Mouse (Mus musculus): ENCODE measurements around the gene Gm5460. TPM values are rescaled to one million over a fixed set of nuclear protein-coding genes. Genes with fewer than 3 reads are reported as not detected.

Gm5460 gene
- polyA plus RNA-seq, 1 experiment from 2014 or later: not detected

DNA sequence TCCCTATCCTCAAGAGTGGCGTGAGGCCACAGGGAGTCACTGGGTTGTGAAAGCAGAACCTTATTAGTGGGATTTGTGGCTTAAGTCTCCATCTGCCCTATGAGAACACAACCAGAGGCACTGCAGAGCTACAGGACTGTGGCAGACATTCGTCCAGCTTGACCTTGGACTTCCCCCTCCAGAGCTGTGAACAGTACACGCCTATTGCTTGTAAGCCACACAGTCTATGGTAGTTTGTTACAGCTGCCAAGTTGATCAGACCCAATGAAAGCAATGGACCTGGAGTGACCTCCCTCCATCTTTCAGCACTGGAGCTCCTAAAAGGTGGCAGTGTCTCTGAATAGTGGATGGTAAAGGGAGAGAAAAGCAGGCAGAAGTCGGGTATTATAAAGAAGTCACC is 61.7 kb downstream of the Gm5460 start:
- 64% methylated on average over 4 of the region's 4 CpGs for WGBS
- Histone ChIP-seq H3K9ac (no peak overlapping the region), H3K36me3 (no peaks in the 10 kb centered on the region), H3K9me3 (no peaks in the 10 kb centered on the region), H3K4me3 (no peak overlapping the region), H3K4me1 (no peaks in the 10 kb centered on the region), H3K27me3 (0 out of 2 replicates have a peak, but pooled peaks cover 4% of the 10 kb centered on the region), H3K27ac (no peak overlapping the region), H3K4me2 (replicated peaks) (no peak overlapping the region)
- no peak for ATAC-seq (ENCODE audit: insufficient number of reproducible peaks, insufficient read depth, low FRiP score, low TSS enrichment)

DNA sequence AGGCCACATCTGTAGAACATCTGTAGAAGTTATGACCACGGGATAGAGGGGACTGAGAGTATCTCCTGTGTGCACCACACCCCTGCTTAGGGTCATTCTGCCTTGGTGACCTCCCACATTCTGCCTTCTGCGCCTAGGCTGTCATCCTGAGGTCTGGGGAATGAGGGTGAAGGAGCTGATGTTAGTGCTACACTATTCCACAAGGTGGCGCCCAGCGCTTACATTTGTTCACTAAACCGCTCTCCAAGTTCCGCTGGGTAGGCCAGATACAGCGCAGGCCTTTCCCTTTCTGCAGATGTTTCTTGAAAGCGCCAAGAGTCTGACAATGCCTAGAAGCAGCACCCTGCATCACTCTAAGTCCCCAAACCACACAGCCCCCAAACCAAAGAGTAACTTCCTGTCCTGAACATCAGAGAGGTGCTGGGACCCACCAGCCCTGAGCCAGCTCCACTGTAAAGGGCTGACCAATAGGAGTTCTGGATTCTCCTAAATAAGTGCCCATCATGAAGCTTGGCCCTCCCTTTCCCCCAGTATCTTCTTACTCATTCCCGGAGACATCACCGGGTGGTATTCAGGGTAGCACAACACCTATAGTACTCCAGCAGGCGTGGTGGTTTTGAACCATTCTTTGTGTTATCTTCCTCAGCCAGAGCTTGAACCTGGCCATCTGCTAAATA is 63.9 kb downstream of the Gm5460 start:
- ATAC-seq (ENCODE audit: insufficient number of reproducible peaks, insufficient read depth, low FRiP score, low TSS enrichment): peak; percentile 45; the same call in 1 of the 2 replicates
- Histone ChIP-seq H3K4me1 (no peaks in the 10 kb centered on the region), H3K27ac (no peak overlapping the region), H3K4me2 (replicated peaks) (no peak overlapping the region), H3K9me3 (no peaks in the 10 kb centered on the region), H3K27me3 (0 out of 2 replicates have a peak, but pooled peaks cover 4% of the 10 kb centered on the region), H3K9ac (no peak overlapping the region), H3K36me3 (no peaks in the 10 kb centered on the region), H3K4me3 (no peak overlapping the region)
- 9% methylated on average over 11 of the region's 11 CpGs for WGBS

DNA sequence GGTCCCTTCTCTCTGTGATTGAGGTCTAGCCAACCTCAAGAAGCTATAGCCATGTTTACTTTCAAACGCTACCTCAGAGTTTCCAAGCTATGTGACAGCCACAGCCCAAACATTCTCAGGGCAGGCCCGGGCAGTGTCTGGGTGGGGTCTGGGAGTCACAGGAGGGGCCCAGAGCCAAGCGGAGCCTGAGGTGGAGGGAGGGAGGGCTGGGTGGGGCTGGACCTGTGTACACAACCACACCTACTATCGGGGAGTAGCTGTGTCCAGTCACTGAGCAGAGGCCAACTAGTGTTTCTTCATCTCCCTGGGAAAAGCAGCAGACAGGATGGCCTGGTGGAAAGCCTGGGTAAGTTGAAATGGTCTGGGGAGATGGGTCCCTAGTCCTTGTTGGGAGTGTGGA is 69.2 kb downstream of the Gm5460 start, which contains the start of gene Anxa8:
Gene Anxa8 (plus strand): TSS at position 251 of the 400 bp plus-strand sequence.
- Histone ChIP-seq H3K27ac (no peak within 1 kb of the TSS), H3K4me1 (no peaks in the 10 kb centered on the region), H3K9ac (no peak within 1 kb of the TSS), H3K9me3 (no peaks in the 10 kb centered on the region), H3K36me3 (no peaks in the 10 kb centered on the region), H3K4me3 (no peak within 1 kb of the TSS), H3K4me2 (replicated peaks) (no peak within 1 kb of the TSS), H3K27me3 (no peaks in the 10 kb centered on the region)
- 73% methylated on average over 4 of the region's 4 CpGs for WGBS
- no peak for ATAC-seq (ENCODE audit: insufficient number of reproducible peaks, insufficient read depth, low FRiP score, low TSS enrichment)

DNA sequence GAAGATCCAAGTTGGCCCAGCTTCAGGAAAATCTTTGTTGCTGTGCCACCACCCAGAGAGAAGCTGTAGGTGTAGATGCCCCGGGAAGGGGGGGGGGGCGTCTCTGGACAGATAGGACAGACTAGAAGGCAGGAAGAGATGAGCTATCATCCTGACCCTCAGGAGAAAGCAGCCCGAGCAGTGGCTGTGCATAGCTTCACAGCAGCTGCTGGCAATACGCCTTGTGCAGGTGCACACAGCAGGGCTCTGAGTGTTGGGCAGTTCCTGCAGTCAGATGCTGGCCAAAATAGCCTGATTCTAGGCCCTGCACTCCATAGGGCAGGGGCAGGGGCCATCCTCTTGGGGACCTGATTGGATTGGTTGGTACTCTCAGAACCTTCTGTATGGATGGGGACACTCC is 70.2 kb downstream of the Gm5460 start:
- no peaks in the 10 kb centered on the region for H3K36me3 ChIP-seq
- H3K27me3 ChIP-seq: no peaks in the 10 kb centered on the region
- no peak overlapping the region for H3K4me3 ChIP-seq
- no peaks in the 10 kb centered on the region for H3K4me1 ChIP-seq
- no peak overlapping the region for H3K9ac ChIP-seq
- H3K9me3 ChIP-seq: no peaks in the 10 kb centered on the region
- 75% methylated on average over 4 of the region's 4 CpGs for WGBS
- H3K4me2 ChIP-seq (replicated peaks): no peak overlapping the region
- no peak for ATAC-seq (ENCODE audit: insufficient number of reproducible peaks, insufficient read depth, low FRiP score, low TSS enrichment)
- H3K27ac ChIP-seq: no peak overlapping the region

DNA sequence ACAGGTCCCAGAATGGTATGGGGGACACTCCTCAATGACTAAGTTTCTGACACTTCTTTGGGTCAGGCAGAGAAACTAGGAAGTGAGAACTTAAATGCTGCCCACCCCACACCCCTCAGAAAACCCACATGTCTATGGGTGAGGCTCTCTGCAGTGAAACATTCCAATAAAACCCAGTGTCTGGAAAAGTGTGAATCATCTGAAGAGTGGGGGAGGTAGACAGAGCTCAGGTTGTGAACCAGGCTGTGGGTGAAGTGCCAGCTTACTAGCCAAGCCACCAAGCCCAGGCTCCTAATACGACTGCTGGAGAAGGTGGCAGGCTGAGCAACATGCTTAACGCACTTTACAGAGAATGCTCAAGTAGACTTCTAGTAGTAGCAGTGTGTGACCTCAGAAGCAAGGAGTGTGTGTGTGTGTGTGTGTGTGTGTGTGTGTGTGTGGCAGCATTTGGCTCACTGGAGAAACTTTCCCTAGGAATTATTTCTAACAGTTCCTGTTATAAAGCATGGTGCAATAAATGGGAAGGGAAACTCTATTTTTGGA is 71.4 kb downstream of the Gm5460 start:
- Histone ChIP-seq H3K27ac (no peak overlapping the region), H3K4me2 (replicated peaks) (no peak overlapping the region), H3K4me1 (no peaks in the 10 kb centered on the region), H3K4me3 (no peak overlapping the region), H3K36me3 (no peaks in the 10 kb centered on the region), H3K9ac (no peak overlapping the region), H3K9me3 (no peaks in the 10 kb centered on the region), H3K27me3 (no peaks in the 10 kb centered on the region)
- ATAC-seq (ENCODE audit: insufficient number of reproducible peaks, insufficient read depth, low FRiP score, low TSS enrichment): no peak
- 82% methylated on average over 2 of the region's 2 CpGs for WGBS

DNA sequence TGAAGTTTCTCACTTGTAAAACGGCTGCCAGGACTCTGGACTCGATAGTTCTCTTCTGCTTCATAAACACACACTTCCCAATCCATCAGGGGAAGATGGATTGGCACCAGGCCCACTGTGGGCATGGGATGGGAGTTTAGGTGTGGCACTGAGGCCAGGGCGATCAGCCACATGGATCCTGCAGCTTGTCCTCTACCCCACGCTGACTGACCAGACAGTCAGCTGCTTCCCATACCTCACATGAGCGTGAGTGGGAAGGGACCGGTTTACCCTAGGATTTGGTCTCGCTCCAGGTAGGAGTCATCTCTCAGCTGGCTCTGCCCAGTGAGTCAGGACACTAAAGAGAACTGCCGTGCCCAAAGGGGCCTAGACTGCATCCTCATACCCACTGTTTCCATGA is 73.2 kb downstream of the Gm5460 start:
- H3K4me2 ChIP-seq (replicated peaks): no peak overlapping the region
- H3K9me3 ChIP-seq: no peaks in the 10 kb centered on the region

DNA sequence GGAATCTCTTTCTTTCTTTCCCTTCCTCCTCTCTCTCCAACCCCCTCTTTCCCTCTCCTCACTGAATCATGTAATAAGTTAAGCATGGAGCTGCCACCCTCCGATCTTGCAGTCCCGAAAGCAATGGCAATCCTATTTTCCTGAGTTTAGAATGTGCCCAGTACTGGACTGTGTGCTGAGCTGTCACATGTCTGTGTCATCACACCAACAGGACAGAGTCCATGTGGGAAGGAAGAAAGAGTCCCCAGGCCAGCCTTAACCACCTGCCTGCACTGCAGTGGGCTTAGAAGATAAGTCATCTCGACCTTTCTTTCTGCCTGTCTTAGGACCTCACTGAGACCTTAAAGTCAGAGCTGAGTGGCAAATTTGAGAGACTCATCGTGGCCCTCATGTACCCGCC is 74.9 kb downstream of the Gm5460 start:
- H3K4me2 ChIP-seq (replicated peaks): no peak overlapping the region
- no peak overlapping the region for H3K4me3 ChIP-seq
- no peak overlapping the region for H3K9ac ChIP-seq
- WGBS: 75% methylated on average over 5 of the region's 5 CpGs
- no peaks in the 10 kb centered on the region for H3K36me3 ChIP-seq
- ATAC-seq (ENCODE audit: insufficient number of reproducible peaks, insufficient read depth, low FRiP score, low TSS enrichment): no peak
- no peaks in the 10 kb centered on the region for H3K27me3 ChIP-seq
- H3K4me1 ChIP-seq: no peaks in the 10 kb centered on the region
- no peaks in the 10 kb centered on the region for H3K9me3 ChIP-seq
- H3K27ac ChIP-seq: no peak overlapping the region

More for the DNA sequence above, 73.2 kb downstream of the Gm5460 start:
- no peak for ATAC-seq (ENCODE audit: insufficient number of reproducible peaks, insufficient read depth, low FRiP score, low TSS enrichment)
- Histone ChIP-seq H3K36me3 (no peaks in the 10 kb centered on the region), H3K27ac (no peak overlapping the region), H3K9ac (no peak overlapping the region), H3K4me1 (no peaks in the 10 kb centered on the region), H3K4me3 (no peak overlapping the region), H3K27me3 (no peaks in the 10 kb centered on the region)
- 87% methylated on average over 8 of the region's 8 CpGs for WGBS

DNA sequence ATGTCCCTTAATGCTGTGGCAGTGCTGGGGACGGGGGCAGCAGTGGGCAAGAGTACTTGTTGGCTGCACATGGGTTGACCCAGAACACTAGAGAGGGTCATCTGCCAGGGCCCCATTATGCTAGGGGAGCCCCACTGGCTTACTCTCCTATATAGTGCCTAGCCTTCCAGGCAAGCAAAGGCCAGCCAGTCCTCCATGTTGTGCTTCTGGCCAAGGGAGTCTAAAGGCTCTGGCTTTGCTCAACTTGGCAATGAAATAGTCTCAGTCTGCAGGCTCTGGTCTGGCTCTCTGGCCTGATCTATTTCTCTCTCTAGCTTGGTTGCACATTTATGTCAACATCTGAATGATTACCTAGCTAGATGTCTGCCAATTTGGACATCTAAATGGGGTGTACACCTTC is 76.3 kb downstream of the Gm5460 start:
- no peak overlapping the region for H3K9ac ChIP-seq
- 75% methylated on average over 1 of the region's 1 CpGs for WGBS
- H3K9me3 ChIP-seq: no peaks in the 10 kb centered on the region
- H3K27me3 ChIP-seq: no peaks in the 10 kb centered on the region
- H3K4me3 ChIP-seq: no peak overlapping the region
- no peaks in the 10 kb centered on the region for H3K36me3 ChIP-seq
- no peak overlapping the region for H3K4me2 ChIP-seq (replicated peaks)
- no peak for ATAC-seq (ENCODE audit: insufficient number of reproducible peaks, insufficient read depth, low FRiP score, low TSS enrichment)
- H3K27ac ChIP-seq: no peak overlapping the region
- no peaks in the 10 kb centered on the region for H3K4me1 ChIP-seq

DNA sequence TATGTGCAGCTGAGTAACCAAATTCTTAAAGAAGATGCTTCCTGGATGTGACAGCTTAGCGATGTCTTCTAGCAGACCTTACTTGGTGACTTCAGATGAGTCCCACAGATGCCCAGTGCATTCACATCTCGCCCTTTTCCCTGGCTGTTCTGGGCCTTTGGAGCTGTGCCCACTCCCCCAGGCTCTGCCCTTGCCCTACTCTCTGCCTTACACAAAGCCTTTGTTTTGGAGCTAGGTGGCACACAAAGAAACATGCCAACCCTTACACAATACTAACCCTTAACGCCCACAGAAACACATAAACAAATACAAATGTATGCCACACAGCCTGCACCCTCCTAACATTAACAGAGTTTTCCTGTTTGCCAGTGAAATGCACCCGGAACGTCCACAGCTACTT is 79.6 kb downstream of the Gm5460 start:
- Histone ChIP-seq H3K4me1 (no peaks in the 10 kb centered on the region), H3K36me3 (no peaks in the 10 kb centered on the region), H3K27me3 (no peaks in the 10 kb centered on the region), H3K9ac (no peak overlapping the region), H3K9me3 (no peaks in the 10 kb centered on the region), H3K4me3 (no peak overlapping the region), H3K4me2 (replicated peaks) (no peak overlapping the region), H3K27ac (no peak overlapping the region)
- no peak for ATAC-seq (ENCODE audit: insufficient number of reproducible peaks, insufficient read depth, low FRiP score, low TSS enrichment)
- WGBS: 77% methylated on average over 5 of the region's 5 CpGs

Other genes starting within 250 kb of the Gm5460 start
- gene Gdf10, start 93.2 kb upstream of the Gm5460 start, polyA plus RNA-seq (2016; fragmentation: Nextera tagmentation; extraction: Ambion mirVana): 18.6 and 20.6 TPM in 2 replicates
- not detected in 2 replicates for gene Gdf2, start 75.7 kb upstream of the Gm5460 start, polyA plus RNA-seq (2016; fragmentation: Nextera tagmentation; extraction: Ambion mirVana)
- 0.05 and 0.09 TPM in 2 replicates for gene Rbp3, start 62.8 kb upstream of the Gm5460 start, polyA plus RNA-seq (2016; fragmentation: Nextera tagmentation; extraction: Ambion mirVana)
- gene Zfp488, start 38.0 kb upstream of the Gm5460 start, polyA plus RNA-seq (2016; fragmentation: Nextera tagmentation; extraction: Ambion mirVana): 0.43 and 0.59 TPM in 2 replicates
- not detected in 2 replicates for gene Gm30083, start 1.6 kb upstream of the Gm5460 start, polyA plus RNA-seq (2016; fragmentation: Nextera tagmentation; extraction: Ambion mirVana)
- not detected in 2 replicates for gene Antxrl, start 35.9 kb downstream of the Gm5460 start, polyA plus RNA-seq (2016; fragmentation: Nextera tagmentation; extraction: Ambion mirVana)
- gene Anxa8, start 69.2 kb downstream of the Gm5460 start, polyA plus RNA-seq (2016; fragmentation: Nextera tagmentation; extraction: Ambion mirVana): 6.8 and 7.9 TPM in 2 replicates
- not detected in 2 replicates for gene A630023A22Rik, start 86.0 kb downstream of the Gm5460 start, polyA plus RNA-seq (2016; fragmentation: Nextera tagmentation; extraction: Ambion mirVana)
- gene Npy4r, start 135.7 kb downstream of the Gm5460 start, polyA plus RNA-seq (2016; fragmentation: Nextera tagmentation; extraction: Ambion mirVana): 0.15 and 0.18 TPM in 2 replicates
- 1.9 and 2.1 TPM in 2 replicates for gene Gprin2, start 184.9 kb downstream of the Gm5460 start, polyA plus RNA-seq (2016; fragmentation: Nextera tagmentation; extraction: Ambion mirVana)
- 0.18 and 0.23 TPM in 2 replicates for gene Syt15, start 202.8 kb downstream of the Gm5460 start, polyA plus RNA-seq (2016; fragmentation: Nextera tagmentation; extraction: Ambion mirVana)